Mouse (Mus musculus): ENCODE measurements around the gene Rnf123.

DNA sequence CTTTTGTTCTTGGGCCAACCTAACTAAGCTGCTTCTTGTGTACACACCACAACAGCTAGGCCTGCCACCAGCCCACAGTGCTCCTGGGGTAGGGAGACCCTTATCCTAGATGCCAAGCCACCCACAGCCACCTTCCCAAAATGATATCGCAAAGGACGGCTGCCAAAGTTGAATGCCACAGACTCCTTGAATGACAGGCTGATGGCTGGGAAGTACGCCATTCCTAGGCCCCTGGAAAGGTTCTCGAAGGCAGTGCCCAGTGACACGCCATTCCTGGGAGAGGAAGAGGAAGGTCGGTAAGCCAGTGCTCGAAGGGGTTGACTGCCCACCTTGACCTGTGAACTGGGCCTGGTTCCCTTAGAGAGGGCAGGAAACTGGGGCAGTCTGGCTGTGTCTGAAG lies 13.6 kb downstream of the Rnf123 start:
- TF ChIP-seq CHD2 (IDR thresholded peaks at IDR 0.05; ENCODE audit: low read depth, low read length), result no peak
- no peak for TF ChIP-seq MAFK (IDR thresholded peaks at IDR 0.05; ENCODE audit: insufficient read depth, low read depth, low read length)
- no peak for TF ChIP-seq ZNF384 (IDR thresholded peaks at IDR 0.05; ENCODE audit: low read depth, low read length)
- TF ChIP-seq ZC3H11A (IDR thresholded peaks at IDR 0.05; ENCODE audit: borderline replicate concordance, low read depth, low read length), result no peak
- no peak for TF ChIP-seq HCFC1 (IDR thresholded peaks at IDR 0.05; ENCODE audit: borderline replicate concordance, insufficient read depth, low read length)
